Mouse (Mus musculus): Measurements from ENCODE around the gene Epha2. TPM values are rescaled to one million over a fixed set of nuclear protein-coding genes. Genes with fewer than 3 reads are reported as not detected.

Gene Epha2
- total RNA-seq, 2 experiments from 2014 or later: 0.99 to 1.4 TPM

- no peak for DNase-seq (ENCODE audit: extremely low spot score in 1 of 2, low spot score in 1 of 2)
Observed at GRCm38 (mm10) chr4:141279327-141279726, 21.7 kb upstream of the Epha2 start.

- no peak for DNase-seq (ENCODE audit: extremely low spot score in 1 of 2, low spot score in 1 of 2)
Observed at GRCm38 (mm10) chr4:141279783-141280182, 21.3 kb upstream of the Epha2 start.

GRCm38 (mm10) chr4:141280471-141280870, 20.6 kb upstream of the Epha2 start:
- no peak for DNase-seq (ENCODE audit: extremely low spot score in 1 of 2, low spot score in 1 of 2)

GRCm38 (mm10) chr4:141281153-141281552, 19.9 kb upstream of the Epha2 start:
- no peak for DNase-seq (ENCODE audit: extremely low spot score in 1 of 2, low spot score in 1 of 2)

- no peak for DNase-seq (ENCODE audit: extremely low spot score in 1 of 2, low spot score in 1 of 2)
Observed at GRCm38 (mm10) chr4:141281578-141281977, 19.5 kb upstream of the Epha2 start.

DNA sequence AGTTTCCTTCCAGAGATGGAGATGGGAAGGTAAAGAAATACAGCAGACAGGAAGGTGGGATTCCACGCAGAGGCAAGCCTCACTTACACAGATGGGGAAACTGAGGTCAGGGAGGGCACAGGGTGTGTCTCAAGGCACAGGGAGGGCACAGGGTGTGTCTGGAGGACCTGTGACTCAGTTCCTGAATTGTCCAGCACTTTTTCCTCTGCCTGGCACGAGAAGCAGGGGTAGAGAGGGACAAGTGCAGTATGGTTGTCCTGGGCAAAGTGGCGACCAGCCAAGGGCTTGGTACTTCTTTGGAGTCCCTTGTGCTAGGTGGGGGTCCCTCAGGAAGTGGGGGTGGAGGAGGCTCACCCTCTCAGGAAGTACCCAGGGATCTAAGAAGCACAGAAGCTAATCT, 19.0 kb upstream of the Epha2 start:
- no peak for DNase-seq (ENCODE audit: extremely low spot score in 1 of 2, low spot score in 1 of 2)

- no peak for DNase-seq (ENCODE audit: extremely low spot score in 1 of 2, low spot score in 1 of 2)
Observed at GRCm38 (mm10) chr4:141282623-141283022, 18.4 kb upstream of the Epha2 start.

DNA sequence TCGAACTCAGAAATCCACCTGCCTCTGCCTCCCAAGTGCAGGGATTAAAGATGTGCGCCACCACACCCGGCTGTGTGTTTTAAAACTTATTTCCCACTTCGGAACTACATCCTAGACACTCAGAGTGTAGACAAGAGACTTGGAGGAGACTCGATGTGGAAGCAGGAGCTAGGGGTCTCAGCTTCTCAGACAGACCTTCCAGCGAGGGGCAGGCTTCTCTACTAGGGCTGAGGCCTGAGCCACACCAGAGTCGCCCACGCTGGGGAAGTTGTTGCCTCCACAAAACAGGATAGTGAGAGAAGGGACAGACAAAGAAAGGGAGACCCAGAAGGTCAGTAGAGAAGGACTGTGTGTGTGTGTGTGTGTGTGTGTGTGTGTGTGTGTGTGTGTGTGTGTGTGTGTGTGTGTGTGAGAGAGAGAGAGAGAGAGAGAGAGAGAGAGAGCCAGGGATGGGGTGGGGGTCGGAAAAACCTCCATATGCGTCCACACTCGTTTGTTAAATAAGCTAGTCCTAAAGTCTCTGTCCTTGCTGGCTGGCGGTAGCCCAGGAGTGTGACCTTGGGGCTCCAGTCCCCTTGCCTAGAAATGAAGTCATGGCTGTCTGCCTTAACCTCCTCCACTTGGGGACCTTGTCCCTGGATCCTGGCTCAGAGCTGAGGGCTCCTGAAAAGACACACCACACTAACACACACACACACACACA, 17.7 kb upstream of the Epha2 start:
- no peak for DNase-seq (ENCODE audit: extremely low spot score in 1 of 2, low spot score in 1 of 2)

DNA sequence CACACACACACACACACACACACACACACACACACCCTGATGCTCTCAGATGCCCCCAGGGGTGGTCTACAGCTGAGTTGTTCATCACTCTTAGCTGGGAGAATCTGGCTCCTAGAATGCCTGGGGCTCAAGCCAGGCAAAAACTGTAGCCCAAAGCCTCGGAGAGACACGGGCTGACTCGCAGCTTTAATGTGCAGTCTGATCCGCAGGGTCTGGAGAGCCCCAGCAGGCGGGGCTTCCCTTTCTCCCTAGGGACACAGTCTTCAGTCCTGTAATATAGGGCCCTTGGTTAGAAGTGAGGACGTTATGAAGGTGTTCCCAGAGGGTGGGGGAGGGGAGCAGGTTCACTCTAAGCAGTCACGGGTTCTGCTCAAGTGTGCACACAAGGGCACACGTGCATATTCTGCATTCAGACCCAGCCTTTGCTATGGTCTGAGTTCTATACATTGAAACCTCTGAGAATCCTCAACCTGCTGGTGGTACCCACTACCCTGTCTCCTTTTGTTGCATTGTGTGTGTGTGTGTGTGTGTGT, 17.1 kb upstream of the Epha2 start:
- DNase-seq (ENCODE audit: extremely low spot score in 1 of 2, low spot score in 1 of 2): no peak

DNA sequence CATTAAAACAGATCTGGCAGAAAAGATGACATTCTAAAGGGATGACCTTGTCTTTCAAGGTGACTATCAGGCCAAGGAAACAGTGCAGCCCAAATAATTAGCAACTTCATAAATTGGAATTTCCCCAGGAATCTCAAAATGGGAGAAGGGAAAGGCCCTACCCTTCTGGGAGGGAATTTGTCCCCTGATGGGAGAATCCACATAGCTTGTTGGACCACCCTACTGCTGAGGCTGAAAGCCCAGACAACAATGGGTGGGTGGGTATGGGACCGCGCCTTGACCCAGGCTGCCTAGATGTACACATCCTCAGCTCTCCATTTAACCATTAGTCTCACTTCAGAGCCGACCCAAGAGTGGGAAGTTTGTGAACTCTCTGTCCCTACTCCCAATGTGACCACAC, 16.6 kb upstream of the Epha2 start:
- DNase-seq (ENCODE audit: extremely low spot score in 1 of 2, low spot score in 1 of 2): no peak

GRCm38 (mm10) chr4:141285128-141285527, 15.9 kb upstream of the Epha2 start:
- DNase-seq (ENCODE audit: extremely low spot score in 1 of 2, low spot score in 1 of 2): no peak

DNA sequence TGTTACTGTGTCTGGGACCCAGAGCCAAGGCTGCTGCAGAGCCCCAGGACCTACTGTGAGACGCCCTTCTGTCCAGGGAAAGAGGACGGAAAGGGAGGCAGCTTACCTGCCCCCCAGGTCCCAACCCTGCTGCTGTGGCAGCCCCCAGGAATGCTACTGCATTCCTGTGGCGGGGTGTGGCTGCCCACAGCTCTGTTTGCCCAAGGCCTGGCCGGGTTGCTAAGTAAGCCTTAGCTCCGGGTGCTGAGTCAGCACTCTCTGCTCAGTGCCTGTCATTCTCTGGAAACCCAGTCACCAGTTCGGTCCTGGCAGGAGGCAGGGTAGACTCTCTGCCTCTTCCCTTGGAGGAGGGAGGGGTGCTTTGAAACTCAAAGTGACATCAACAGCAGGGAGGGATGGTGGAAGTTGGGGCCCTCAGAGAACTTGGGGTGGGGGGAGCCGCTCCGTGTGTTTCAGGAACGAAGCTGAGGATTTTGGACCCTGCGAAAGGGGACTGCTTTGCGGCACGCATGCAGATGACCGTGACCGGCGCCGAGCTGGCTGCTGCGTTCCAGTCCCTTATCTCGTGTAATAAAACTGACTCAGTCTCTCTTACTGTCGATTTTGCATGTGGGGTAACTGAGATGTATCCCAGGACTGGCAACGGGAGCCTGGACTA, 14.1 kb upstream of the Epha2 start:
- DNase-seq (ENCODE audit: extremely low spot score in 1 of 2, low spot score in 1 of 2): no peak

DNA sequence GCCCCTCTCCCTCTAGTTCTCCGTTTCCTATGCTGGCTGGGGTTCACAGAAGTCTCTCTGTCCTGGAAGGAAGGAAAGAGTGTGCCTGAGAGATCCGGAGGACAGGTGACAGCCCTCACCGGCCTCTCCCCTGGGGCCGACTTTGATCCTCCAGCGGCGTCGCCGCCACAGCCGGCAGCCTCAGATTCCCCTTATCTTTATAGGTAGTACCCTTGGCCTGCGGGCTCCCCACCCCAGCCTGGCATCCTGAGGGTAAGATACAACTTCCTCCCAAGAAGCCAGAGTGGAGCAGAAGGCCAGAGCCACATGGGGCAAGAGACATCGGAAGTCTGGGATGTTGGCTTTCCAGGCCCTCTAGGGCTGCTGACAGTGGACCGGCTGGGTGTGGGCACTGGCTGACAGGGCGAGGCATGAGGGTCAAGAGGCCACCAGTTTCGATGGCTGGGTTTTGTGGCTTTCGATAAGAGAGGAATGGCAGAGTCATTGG, 13.5 kb upstream of the Epha2 start:
- DNase-seq (ENCODE audit: extremely low spot score in 1 of 2, low spot score in 1 of 2): no peak

DNA sequence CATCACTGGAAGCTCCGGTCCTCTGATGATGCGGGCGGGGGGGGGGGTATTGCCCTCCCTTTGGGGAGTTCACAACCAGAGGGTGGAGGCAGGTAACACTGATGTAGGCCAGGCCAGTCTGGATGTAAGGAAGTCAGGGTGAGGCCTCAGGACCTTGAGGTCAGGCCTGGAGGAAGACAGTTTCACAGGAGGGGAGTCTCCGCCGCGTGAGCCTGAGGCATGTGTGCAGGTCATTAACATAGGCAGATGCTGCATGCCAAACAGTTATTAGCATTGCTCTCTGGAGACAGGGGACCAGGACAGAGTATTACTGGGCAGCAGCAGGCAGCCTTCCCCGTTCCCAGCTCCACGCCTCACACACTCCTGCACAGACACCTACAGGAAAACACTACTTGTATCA, 12.9 kb upstream of the Epha2 start:
- DNase-seq (ENCODE audit: extremely low spot score in 1 of 2, low spot score in 1 of 2): no peak

DNA sequence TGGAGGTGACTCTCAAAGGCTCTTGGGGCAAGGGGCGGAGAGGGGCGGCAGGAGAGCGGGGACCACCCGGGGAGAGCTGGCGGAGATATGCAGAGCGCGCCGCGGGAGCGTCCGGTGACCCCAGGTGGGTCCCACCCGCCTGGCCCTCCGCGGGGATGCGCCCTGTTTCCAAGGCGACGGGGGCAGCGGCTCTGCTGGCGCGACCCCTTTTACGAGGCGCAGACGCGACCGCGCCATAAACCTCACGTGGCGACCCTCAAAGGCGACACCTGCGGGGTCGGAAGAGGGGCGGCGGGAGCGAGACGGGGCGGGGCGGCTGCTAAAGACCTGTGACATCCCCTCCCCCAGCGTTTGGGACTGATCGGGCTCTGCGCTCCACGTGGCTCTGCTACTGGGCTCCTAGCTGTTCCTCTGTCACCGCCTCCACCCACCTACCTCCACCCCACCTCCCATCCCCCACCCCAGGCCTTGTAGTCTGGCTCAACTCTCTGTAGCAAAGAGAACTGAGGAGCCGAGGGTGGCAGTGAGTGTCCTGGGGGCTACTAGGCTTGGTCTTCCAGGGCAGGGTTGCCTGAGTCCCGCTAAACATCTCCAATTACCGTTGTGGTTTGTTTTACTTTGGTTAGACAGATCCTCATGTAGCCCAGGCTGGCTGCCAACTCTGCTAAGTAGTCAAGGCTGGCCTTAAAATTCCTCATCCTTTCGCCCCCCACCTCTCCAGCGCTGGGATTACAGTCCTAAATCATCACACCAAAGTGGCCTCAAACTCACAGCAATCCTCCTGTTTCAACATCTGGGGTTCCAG, 9.3 kb upstream of the Epha2 start:
- DNase-seq (ENCODE audit: extremely low spot score in 1 of 2, low spot score in 1 of 2): no peak

DNA sequence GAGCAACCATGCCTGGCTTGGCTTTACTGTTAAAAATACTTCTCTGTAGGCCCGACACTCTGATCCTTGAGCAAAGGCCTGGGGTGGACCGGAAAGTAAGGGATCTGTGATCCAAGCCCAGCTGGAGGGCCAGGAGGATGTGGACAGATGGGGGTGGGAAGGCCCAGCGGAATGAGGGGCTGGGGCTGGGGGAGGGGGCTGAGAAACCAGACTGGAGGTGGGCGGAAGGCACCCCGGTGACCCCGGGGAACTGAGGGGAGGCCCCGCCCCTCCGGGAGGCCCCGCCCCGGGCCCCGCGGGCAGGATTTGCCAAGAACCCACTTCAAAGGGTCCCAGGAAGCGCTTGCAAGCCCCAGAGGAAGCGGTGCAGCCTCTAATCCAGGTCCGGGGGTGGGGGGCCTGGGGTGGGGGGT, 5.3 kb upstream of the Epha2 start:
- DNase-seq (ENCODE audit: extremely low spot score in 1 of 2, low spot score in 1 of 2): no peak

DNA sequence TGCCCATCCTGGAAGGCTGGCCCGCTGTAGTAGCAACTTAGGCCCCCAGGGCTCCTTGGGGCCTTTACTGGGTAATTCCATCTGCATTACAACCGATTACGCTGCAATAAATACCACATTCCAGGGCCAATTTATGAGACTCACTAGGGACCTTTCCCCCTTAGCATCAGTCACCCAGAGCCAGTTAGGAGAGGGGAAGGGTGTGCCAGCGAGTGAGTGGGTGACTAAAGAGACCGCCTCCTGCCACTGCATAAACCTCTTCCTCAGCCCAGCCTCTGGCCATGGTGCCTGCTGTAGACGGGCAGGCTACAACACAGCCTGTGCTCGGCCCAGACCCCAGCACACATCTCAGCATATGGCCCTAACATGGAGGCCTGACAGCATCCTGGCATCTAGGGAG, 3.1 kb upstream of the Epha2 start:
- no peak for DNase-seq (ENCODE audit: extremely low spot score in 1 of 2, low spot score in 1 of 2)

DNA sequence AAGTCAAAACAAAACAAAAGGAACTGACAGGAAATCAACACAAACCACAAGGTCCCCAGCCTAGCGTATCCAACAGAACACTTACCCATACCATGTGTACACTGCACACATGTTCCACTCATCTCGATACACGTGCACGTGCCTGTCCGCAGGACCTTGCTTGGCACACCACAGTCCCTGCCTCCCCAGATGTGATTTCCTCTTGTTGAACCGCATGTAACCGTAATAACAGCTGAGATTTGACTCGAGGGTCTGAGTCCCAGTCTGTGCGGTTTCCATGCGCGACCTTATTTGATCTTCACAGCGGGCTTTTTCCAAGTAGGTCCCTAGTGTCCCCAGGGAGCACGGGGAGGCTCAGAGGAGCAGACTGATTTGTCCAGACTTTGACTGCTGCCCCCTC, 1.7 kb upstream of the Epha2 start:
- DNase-seq (ENCODE audit: extremely low spot score in 1 of 2, low spot score in 1 of 2): no peak

DNA sequence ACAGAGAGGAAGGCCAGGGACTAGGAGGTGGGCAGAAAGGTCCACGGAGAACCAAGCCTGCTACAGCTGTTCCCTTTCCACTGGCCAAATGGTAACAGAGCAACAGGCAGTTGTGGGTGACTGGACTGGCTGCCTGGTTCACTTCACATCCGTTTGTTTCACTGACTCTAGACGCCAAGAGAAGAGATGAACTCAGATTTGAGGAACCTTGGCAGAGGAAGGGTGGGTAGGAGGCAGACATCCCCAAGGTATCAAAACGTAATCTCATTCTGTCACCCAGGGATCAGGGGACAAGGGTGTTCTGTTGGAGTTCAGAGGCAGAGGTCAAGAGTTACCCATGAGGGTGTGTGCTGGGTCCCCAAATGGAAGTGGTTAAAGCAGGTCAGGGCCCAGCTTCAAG, 844 bp upstream of the Epha2 start:
- DNase-seq (ENCODE audit: extremely low spot score in 1 of 2, low spot score in 1 of 2): no peak

- no peak for DNase-seq (ENCODE audit: extremely low spot score in 1 of 2, low spot score in 1 of 2)
Observed at GRCm38 (mm10) chr4:141301591-141302427, 769 bp downstream of the Epha2 start.

Data from layer of hippocampus, postnatal 25 days (tissue).